Mouse (Mus musculus): ENCODE results near the gene Pphln1. TPM values are rescaled to one million over a fixed set of nuclear protein-coding genes. Genes with fewer than 3 reads are reported as not detected.

The Pphln1 gene
- polyA plus RNA-seq, 1 experiment from 2014 or later, result 14.3 TPM

Other genes with a start within 250 kb of the Pphln1 start
- gene Gxylt1, start 123.2 kb upstream of the Pphln1 start, polyA plus RNA-seq (2015; fragmentation: Nextera tagmentation; extraction: Ambion mirVana), result 2.8 and 3.1 TPM in 2 replicates
- 25.9 and 26.5 TPM in 2 replicates for gene Yaf2, start 61.4 kb upstream of the Pphln1 start, polyA plus RNA-seq (2015; fragmentation: Nextera tagmentation; extraction: Ambion mirVana)
- gene Zcrb1, start within 50 bp of the Pphln1 start, polyA plus RNA-seq (2015; fragmentation: Nextera tagmentation; extraction: Ambion mirVana), result 50.3 and 59.7 TPM in 2 replicates
- gene Prickle1, start 197.5 kb downstream of the Pphln1 start, polyA plus RNA-seq (2015; fragmentation: Nextera tagmentation; extraction: Ambion mirVana), result 2.6 and 3.5 TPM in 2 replicates